Mouse (Mus musculus) midbrain, embryonic 10.5 days (tissue): ENCODE results near the gene Bst1. TPM values are rescaled to one million over a fixed set of nuclear protein-coding genes. Genes with fewer than 3 reads are reported as not detected.

Experiments
- DNase-seq: peaks from one replicate; pipeline ENCODE4 v3.0.0-alpha.2; 2017; ENCODE audit warnings: low spot score
- H3K27ac ChIP-seq: fragments of 300-500 bp; sonication (generic); replicated peaks from 2 replicates; pipeline ENCODE4 v1.5.1; 2016; ENCODE audit warnings: mild to moderate bottlenecking
- H3K27me3 ChIP-seq: fragments of 300-500 bp; sonication (generic); 2 replicates; pipeline ENCODE4 v1.6.1; 2016; ENCODE audit warnings: low read depth, mild to moderate bottlenecking; ENCODE audit not compliant: poor library complexity, severe bottlenecking
- H3K36me3 ChIP-seq: fragments of 300-500 bp; sonication (generic); 2 replicates; pipeline ENCODE4 v1.6.1; 2016; ENCODE audit warnings: mild to moderate bottlenecking, moderate library complexity
- H3K4me1 ChIP-seq: fragments of 300-500 bp; sonication (generic); 2 replicates; pipeline ENCODE4 v1.6.1; 2016
- H3K4me3 ChIP-seq: fragments of 300-500 bp; sonication (generic); 2 replicates; pipeline ENCODE4 v1.5.1; 2016; ENCODE audit warnings: mild to moderate bottlenecking, moderate library complexity
- H3K9me3 ChIP-seq: fragments of 300-500 bp; sonication (generic); replicated peaks from 2 replicates; pipeline ENCODE4 v1.6.1; 2016; ENCODE audit warnings: mild to moderate bottlenecking
- WGBS: fragments of 180-500 bp; shearing (Covaris S2); methylation state at CpG from one replicate; pipeline ENCODE4 v1.1.7; 2016; 5-methylcytosine and 5-hydroxymethylcytosine counted together
- polyA plus RNA-seq: library from polyadenylated mRNA; unstranded; fragments of >200 nt; fragmentation: Nextera tagmentation; extraction: Ambion mirVana; gene quantifications from 2 replicates; pipeline ENCODE4 v1.2.1, GENCODE M21; 2016

Gene Bst1
- polyA plus RNA-seq, 1 experiment from 2014 or later = not detected

DNA sequence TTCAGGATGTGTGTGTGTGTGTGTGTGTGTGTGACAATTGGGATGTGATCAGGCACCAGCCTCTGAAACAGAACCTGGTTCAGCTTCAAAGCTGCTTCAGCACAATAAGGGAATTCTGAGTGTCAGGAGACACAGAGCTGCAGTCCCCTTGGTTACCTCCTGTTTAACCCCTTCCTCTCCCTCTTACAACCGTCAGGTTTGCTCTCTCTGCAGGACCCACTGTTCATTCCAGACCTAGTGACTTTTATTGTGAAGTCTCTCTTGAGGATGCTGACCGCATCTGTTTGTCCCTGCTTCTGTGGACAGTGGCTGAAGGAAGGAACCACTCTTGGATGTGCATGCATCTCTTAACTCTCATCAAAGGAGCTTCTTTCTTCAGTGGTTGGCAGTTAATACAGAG, 27.5 kb downstream of the Bst1 start:
- H3K4me3 ChIP-seq = no peak overlapping the region
- no peaks in the 10 kb centered on the region for H3K36me3 ChIP-seq
- H3K27me3 ChIP-seq = no peaks in the 10 kb centered on the region
- 24% methylated on average over 2 of the region's 2 CpGs for WGBS
- peaks cover 8% of the 10 kb centered on the region for H3K4me1 ChIP-seq
- DNase-seq = no peak
- H3K9me3 ChIP-seq = peaks cover 4% of the 10 kb centered on the region; the same call in 1 of the 2 replicates
- H3K27ac ChIP-seq = no peak overlapping the region

DNA sequence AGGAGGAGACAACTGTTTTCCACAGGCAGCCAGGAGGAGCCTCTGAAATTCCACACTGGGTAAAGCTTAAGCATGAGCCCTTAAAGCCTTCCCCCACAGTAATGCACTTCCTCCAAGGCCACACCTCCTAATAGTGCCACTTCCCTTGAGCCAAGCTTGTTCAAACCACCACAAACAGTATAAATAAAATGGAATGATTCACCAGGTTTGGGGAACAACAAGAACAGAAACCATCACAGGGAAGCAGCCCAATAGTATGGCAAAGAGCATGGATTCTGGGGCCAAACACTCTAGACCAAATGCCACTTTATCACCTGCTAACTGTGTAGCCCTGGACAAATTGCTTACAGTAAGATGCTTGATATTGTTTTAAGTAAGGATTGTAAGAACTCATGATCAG, 28.9 kb downstream of the Bst1 start:
- H3K4me1 ChIP-seq = peaks cover 8% of the 10 kb centered on the region
- no peak for DNase-seq
- no peaks in the 10 kb centered on the region for H3K36me3 ChIP-seq
- peaks cover 4% of the 10 kb centered on the region; the same call in 1 of the 2 replicates for H3K9me3 ChIP-seq
- H3K4me3 ChIP-seq = no peak overlapping the region
- no peak overlapping the region for H3K27ac ChIP-seq
- H3K27me3 ChIP-seq = no peaks in the 10 kb centered on the region

GRCm38 (mm10) chr5:43848275-43848674, 29.6 kb downstream of the Bst1 start:
- DNase-seq = no peak
- no peaks in the 10 kb centered on the region for H3K36me3 ChIP-seq
- 83% methylated on average over 3 of the region's 3 CpGs for WGBS

DNA sequence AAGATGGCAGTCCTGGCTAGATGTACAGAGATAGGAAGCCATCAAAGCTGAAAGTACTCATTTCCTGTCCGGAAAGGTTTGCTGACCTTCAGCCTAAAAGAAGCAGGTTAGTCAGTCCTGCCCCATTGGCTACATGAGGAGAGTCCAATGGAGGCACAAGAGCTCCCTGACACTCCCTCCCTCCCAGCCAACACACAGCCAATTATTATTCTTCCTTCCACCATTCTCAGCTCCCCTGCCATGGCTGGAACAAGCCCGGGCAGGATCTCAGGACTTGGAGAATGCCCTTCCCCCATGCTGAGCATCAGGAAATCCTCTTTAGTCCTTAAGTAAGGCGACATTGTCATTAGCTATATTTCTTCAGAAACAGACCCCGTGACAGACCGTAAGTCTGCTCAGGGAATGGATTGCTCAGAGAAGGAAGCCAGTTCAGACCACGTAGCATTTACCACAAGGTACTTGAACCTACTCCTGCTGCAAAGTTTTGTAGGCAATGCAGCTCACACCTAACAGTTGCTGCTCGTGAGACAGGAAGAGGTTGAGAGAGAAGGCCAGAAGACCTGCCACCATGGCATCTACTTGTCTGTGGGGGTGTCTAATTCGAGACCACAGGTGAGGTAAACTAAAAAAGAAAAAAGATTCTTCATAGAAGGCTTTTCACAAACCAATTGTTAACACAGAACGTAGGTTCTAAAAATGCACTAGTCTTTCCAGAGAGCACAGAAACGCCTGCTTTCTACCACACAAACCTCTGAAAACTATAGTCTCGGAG, 34.6 kb downstream of the Bst1 start:
- no peaks in the 10 kb centered on the region for H3K4me1 ChIP-seq
- DNase-seq = no peak
- no peaks in the 10 kb centered on the region for H3K36me3 ChIP-seq
- peaks cover 8% of the 10 kb centered on the region; the same call in 1 of the 2 replicates for H3K9me3 ChIP-seq
- H3K27ac ChIP-seq = no peak overlapping the region
- 80% methylated on average over 11 of the region's 11 CpGs for WGBS
- H3K4me3 ChIP-seq = no peak overlapping the region
- no peaks in the 10 kb centered on the region for H3K27me3 ChIP-seq

More at GRCm38 (mm10) chr5:43848275-43848674, 29.6 kb downstream of the Bst1 start:
- Histone ChIP-seq H3K27me3 (no peaks in the 10 kb centered on the region), H3K27ac (no peak overlapping the region), H3K4me1 (peaks cover 8% of the 10 kb centered on the region), H3K9me3 (peaks cover 4% of the 10 kb centered on the region; the same call in 1 of the 2 replicates), H3K4me3 (no peak overlapping the region)

DNA sequence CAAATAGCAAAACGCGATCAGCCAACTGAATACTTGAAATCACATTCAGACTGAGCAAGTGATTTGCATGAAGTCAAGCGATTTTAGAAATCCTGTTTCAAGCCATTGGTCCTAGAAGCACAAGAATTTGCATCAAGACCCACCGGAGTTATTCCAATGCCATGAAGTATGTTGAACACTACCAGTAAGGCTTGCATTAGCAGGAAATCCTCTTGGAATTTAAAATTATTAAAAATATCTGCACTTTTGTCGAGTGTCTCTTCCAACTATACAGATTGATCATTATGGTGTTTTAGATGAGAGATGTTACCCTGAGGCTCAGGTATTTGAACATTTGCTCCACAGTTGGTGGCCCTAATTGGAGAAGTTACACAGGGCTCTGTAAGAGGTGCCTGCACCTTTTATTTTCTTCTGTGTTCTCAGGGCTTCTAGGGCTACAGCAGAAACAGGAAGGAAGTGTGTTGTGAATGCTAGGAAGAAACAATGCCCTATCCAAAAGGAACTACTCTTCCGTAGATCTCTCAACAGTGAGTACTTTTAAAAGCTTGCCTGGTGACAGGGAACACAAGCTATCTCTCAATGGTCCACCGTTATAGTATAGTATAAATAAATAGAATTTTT, 35.3 kb downstream of the Bst1 start:
- no peak overlapping the region for H3K27ac ChIP-seq
- no peaks in the 10 kb centered on the region for H3K4me1 ChIP-seq
- peaks cover 8% of the 10 kb centered on the region; the same call in 1 of the 2 replicates for H3K9me3 ChIP-seq
- 85% methylated on average over 7 of the region's 7 CpGs for WGBS
- H3K36me3 ChIP-seq = no peaks in the 10 kb centered on the region
- H3K4me3 ChIP-seq = no peak overlapping the region
- H3K27me3 ChIP-seq = no peaks in the 10 kb centered on the region
- no peak for DNase-seq

DNA sequence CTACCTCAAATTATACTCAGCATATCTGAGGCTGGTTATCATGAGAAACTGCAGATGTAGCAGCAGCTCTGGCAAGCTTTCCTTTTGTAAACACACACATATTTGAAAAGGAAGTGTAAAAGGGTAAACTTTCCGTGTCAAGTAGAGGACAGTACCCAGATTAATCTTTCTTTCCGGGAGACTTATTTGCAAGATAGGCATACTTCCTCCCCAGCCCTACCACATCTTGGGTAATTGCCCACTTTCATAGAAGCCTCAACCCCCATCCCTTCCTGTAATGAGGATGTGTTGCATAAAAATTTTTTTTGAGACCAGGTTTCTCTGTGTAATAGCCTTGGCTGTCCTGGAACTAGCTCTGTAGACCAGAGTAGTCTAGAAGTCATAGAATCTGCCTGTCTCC, 37.1 kb downstream of the Bst1 start:
- Histone ChIP-seq H3K9me3 (peaks cover 8% of the 10 kb centered on the region; the same call in 1 of the 2 replicates), H3K27ac (no peak overlapping the region), H3K4me3 (no peak overlapping the region), H3K27me3 (no peaks in the 10 kb centered on the region), H3K36me3 (no peaks in the 10 kb centered on the region), H3K4me1 (no peaks in the 10 kb centered on the region)
- WGBS = 86% methylated on average over 2 of the region's 2 CpGs
- no peak for DNase-seq

DNA sequence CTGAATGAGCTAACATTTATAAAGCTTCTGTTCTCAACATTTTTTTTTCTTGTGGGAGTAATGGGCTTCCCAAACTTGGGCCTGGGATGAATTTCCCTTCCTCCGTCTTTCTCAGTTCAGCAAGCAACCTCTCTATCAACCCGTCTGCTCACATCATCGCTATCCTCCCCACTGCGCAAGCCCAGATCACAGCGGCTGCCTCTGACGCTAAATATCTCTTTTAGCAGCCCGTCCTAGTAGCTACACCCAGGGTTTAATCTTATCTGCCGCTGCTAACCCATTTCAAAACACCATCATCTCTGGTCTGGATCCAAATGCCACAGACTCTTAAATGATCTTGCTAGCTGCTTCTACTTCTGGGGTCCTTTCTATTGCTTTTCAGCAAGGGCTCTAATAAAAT, 41.0 kb downstream of the Bst1 start:
- no peak overlapping the region for H3K4me3 ChIP-seq
- H3K27me3 ChIP-seq = no peaks in the 10 kb centered on the region
- H3K4me1 ChIP-seq = no peaks in the 10 kb centered on the region
- H3K36me3 ChIP-seq = no peaks in the 10 kb centered on the region
- DNase-seq = no peak
- H3K9me3 ChIP-seq = peaks cover 8% of the 10 kb centered on the region; the same call in 1 of the 2 replicates
- WGBS = 92% methylated on average over 8 of the region's 8 CpGs
- no peak overlapping the region for H3K27ac ChIP-seq

DNA sequence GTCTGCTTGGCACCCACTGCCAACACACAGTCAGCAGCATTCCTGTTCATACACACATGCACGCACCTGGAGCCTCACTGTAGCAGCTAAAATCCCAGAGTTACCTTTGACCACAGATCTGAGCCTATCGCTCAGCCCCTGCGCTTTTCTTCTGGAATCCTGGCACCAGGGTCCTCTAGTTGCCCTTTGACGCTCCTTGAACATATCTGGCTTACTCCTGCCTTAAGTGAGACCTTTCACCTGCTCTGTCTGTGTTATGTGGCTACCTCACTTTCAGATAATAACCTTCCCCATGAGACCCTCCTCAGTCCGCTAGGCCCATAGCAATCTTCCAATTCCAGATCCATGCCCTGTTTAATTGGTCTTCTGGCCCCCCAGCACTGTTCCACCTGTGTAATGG, 41.4 kb downstream of the Bst1 start:
- H3K4me1 ChIP-seq = no peaks in the 10 kb centered on the region
- no peak for DNase-seq
- H3K4me3 ChIP-seq = no peak overlapping the region
- no peak overlapping the region for H3K27ac ChIP-seq
- no peaks in the 10 kb centered on the region for H3K36me3 ChIP-seq
- WGBS = 93% methylated on average over 5 of the region's 5 CpGs
- no peaks in the 10 kb centered on the region for H3K27me3 ChIP-seq
- H3K9me3 ChIP-seq = peaks cover 8% of the 10 kb centered on the region; the same call in 1 of the 2 replicates

GRCm38 (mm10) chr5:43860670-43861431, 42.2 kb downstream of the Bst1 start:
- Histone ChIP-seq H3K4me3 (no peak overlapping the region), H3K9me3 (peaks cover 8% of the 10 kb centered on the region; the same call in 1 of the 2 replicates), H3K36me3 (no peaks in the 10 kb centered on the region), H3K4me1 (no peaks in the 10 kb centered on the region), H3K27ac (no peak overlapping the region), H3K27me3 (no peaks in the 10 kb centered on the region)
- no peak for DNase-seq
- WGBS = 74% methylated on average over 5 of the region's 5 CpGs

- Histone ChIP-seq H3K36me3 (no peaks in the 10 kb centered on the region), H3K27ac (no peak overlapping the region), H3K4me1 (peaks cover 3% of the 10 kb centered on the region), H3K27me3 (peaks cover 10% of the 10 kb centered on the region), H3K9me3 (no peaks in the 10 kb centered on the region), H3K4me3 (no peak overlapping the region)
- WGBS = 89% methylated on average over 6 of the region's 6 CpGs
- no peak for DNase-seq
These were observed 45.0 kb downstream of the Bst1 start for GRCm38 (mm10) chr5:43863642-43864041.

- peaks cover 13% of the 10 kb centered on the region for H3K27me3 ChIP-seq
- no peak for DNase-seq
- H3K36me3 ChIP-seq = no peaks in the 10 kb centered on the region
- 81% methylated on average over 2 of the region's 2 CpGs for WGBS
- no peaks in the 10 kb centered on the region for H3K9me3 ChIP-seq
- no peak overlapping the region for H3K27ac ChIP-seq
- H3K4me1 ChIP-seq = peaks cover 12% of the 10 kb centered on the region
- no peak overlapping the region for H3K4me3 ChIP-seq
These were observed 46.6 kb downstream of the Bst1 start for GRCm38 (mm10) chr5:43865316-43865715.

DNA sequence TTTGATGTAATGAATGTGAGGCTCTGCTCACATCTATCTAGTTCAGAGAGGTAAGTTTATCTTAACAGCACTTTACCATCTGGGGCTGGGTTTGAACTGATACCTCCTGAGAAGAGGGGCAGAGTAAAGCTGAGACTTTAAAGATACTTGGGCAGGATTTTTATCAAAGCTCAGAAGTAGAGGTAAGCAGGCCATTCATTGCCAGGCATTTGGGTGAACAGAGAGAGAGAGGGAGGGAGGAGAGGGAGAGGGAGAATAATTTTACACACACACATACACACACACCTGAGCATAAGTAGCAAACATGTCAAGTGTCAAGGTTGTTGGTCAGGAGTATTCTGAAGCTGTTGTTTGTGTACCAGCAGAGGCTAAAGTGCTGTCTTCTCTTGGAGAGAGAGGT, 49.6 kb downstream of the Bst1 start, which contains the start of gene Cd38:
Gene Cd38 (plus strand): TSS at position 301 of the 400 bp plus-strand sequence.
- H3K4me1 ChIP-seq = peaks cover 12% of the 10 kb centered on the region
- peak within 1 kb of the TSS; percentile 76 for H3K27ac ChIP-seq
- H3K27me3 ChIP-seq = peaks cover 13% of the 10 kb centered on the region
- H3K36me3 ChIP-seq = no peaks in the 10 kb centered on the region
- peak within 1 kb of the TSS; percentile 54 for H3K4me3 ChIP-seq
- H3K9me3 ChIP-seq = no peaks in the 10 kb centered on the region
- DNase-seq = no peak
